Mouse (Mus musculus) megakaryocyte, embryonic 14.5 days (primary cell): Measurements from ENCODE around the gene Fras1.

Source experiments
- FLI1 ChIP-seq: IDR thresholded peaks from 2 replicates; pipeline ENCODE4 v1.6.1; 2012; ENCODE audit warnings: low read length, inconsistent platforms, mixed read lengths
- GATA1 ChIP-seq: IDR thresholded peaks from 3 replicates; pipeline ENCODE4 v1.6.1; 2012; ENCODE audit warnings: mixed read lengths, low read length, inconsistent platforms, borderline replicate concordance

GRCm38 (mm10) chr5:96792422-96792821 is 418.7 kb downstream of the Fras1 start:
- TF ChIP-seq GATA1 (no peak), FLI1 (no peak)
